Mouse (Mus musculus) G1E (cell line): ENCODE results near the gene Castor2.

Experiments used
- CTCF ChIP-seq: IDR thresholded peaks from 2 replicates; pipeline ENCODE4 v1.5.1; 2012; ENCODE audit warnings: low read depth, low read length, inconsistent platforms, mixed read lengths
- GATA1 ChIP-seq: IDR thresholded peaks from 2 replicates; pipeline ENCODE4 v1.6.1; 2012; ENCODE audit warnings: borderline replicate concordance, low read length, inconsistent platforms, mixed read lengths

DNA sequence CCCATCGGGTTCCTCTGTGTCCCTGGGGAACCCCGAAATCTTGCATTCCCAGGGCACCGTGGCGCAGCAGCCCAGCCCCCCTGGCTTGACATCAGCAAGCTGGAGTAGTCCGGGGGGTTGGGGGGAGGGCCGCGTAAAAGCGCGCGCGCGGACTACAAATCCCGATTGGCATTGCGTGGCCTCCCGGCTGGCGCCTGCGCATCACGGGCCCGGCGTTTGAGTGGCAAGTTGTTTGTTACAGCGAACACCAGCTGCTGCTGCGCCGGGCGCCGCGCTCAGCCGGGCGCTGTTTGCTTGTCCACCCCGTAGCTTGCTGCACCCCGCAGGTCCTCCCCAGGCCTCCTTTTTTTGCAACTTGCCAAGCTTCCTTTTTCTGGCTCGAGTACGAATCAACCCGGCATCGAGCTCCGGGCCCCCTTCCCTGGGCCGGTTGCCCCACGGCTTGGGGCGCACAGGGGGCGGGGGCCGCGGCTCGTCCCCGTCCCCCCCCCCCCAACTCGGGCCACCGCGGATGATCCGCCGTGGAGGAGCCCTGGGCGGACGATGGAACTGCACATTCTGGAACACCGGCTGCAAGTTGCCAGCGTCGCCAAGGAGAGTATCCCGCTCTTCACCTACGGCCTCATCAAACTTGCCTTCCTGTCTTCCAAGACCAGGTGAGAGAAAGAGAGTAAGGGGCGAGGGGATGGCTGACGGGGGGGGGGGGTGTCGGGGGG is at the start of gene Castor2:
- no peak for TF ChIP-seq GATA1
- TF ChIP-seq CTCF: no peak
